Mouse (Mus musculus): ENCODE data around the gene Rhebl1. TPM values are rescaled to one million over a fixed set of nuclear protein-coding genes. Genes with fewer than 3 reads are reported as not detected.
A peak's percentile ranks its signal among the peaks of the same experiment; 100 is the strongest.
"Not testable (repeated sequence)": the region's sequence is repeated elsewhere in the genome, so short reads cannot be mapped to it uniquely, and the experiment has no call there.

Rhebl1 gene
- polyA plus RNA-seq, 1 experiment from 2014 or later, result 6.6 TPM

DNA sequence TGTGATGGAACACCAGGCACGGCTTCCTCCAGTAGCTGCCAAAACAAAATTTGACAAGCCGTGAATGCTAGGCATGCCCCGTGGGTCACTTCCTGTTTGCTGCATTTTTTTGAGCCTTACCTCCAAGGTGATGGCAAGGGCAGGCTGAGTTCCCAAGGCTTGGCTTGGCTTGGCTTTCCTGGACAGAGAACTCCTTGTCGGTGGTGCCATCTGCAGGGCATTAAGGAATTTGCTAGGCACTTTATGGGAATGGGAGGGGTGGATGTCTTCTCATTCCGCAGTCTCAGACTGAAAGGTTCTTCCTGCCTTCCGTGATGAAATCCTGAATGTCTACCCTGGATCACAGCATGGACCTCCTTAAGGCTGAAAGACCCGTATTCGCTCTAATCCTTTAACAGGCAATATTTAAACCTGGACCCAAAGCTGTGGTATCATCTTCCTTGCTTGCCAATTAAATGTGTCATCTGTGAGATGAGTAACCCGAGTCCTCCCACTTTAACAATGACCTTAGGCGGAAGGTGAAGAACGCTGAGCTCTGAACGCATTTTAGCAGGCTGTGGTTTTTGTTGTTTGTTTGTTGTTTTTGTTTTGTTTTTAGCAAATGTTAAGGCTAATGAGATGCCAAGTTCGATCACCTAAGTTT lies 34.4 kb upstream of the Rhebl1 start:
- peaks cover 26% of the 10 kb centered on the region for H3K4me1 ChIP-seq
- H3K9me3 ChIP-seq, result no peaks in the 10 kb centered on the region
- H3K9ac ChIP-seq, result 0 out of 2 replicates have a peak overlapping the region, but pooled peaks have one; percentile 54
- ATAC-seq (ENCODE audit: extremely low read depth, insufficient number of reproducible peaks, low FRiP score, low TSS enrichment), result no peak
- no peaks in the 10 kb centered on the region for H3K27me3 ChIP-seq (replicated peaks)
- peaks cover 22% of the 10 kb centered on the region for H3K36me3 ChIP-seq
- H3K4me2 ChIP-seq, result peak overlapping the region; percentile 38
- H3K4me3 ChIP-seq, result no peak overlapping the region
- WGBS, result 13% methylated on average over 13 of the region's 13 CpGs
- H3K27ac ChIP-seq (replicated peaks), result peak overlapping the region; percentile 50; the same call in 1 of the 2 replicates

DNA sequence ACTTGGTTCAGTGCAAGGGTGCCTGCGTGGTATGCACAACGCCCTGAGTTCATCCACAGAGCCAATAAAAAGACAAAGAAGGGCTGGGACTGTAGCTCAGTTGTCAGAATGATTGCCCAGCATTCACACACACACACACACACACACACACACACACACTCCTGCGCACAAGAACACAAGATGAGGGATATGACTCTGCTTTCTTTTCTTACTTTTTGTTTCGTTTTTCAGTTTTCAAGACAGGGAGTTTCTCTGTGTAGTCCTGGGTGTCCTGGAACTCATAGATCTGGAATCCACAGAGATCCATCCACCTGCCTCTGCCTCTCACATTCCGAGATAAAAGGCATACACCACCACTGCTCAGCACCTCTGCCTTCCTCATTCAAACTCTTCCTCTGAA lies 33.2 kb upstream of the Rhebl1 start:
- WGBS, result 77% methylated on average over 5 of the region's 5 CpGs
- no peaks in the 10 kb centered on the region for H3K27me3 ChIP-seq (replicated peaks)
- H3K9ac ChIP-seq, result peak overlapping the region; percentile 33; the same call in 1 of the 2 replicates
- no peaks in the 10 kb centered on the region for H3K9me3 ChIP-seq
- H3K27ac ChIP-seq (replicated peaks), result no peak overlapping the region
- no peak for ATAC-seq (ENCODE audit: extremely low read depth, insufficient number of reproducible peaks, low FRiP score, low TSS enrichment)
- H3K4me1 ChIP-seq, result peaks cover 21% of the 10 kb centered on the region
- H3K4me3 ChIP-seq, result no peak overlapping the region
- no peak overlapping the region for H3K4me2 ChIP-seq
- peaks cover 16% of the 10 kb centered on the region for H3K36me3 ChIP-seq

DNA sequence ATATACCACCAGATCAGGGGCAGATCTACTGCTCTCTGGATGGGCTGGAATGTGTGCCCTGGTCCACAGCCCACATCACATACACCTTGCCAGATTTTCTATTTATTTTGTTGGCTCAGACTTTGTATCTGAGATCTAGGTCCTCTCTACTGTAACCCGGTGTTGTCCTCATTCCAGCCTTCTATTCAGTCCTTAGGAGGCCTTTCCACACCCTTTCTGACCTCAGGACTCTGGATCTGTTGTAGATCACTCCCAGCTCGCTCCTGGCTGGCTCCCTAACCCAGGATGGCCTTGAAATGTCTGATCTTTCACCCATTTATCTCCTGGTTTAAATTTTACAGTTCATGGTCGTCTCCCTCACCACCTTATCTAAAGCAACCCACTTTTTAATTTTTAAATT lies 30.3 kb upstream of the Rhebl1 start:
- Histone ChIP-seq H3K4me2 (no peak overlapping the region), H3K4me3 (no peak overlapping the region), H3K27ac (replicated peaks) (no peak overlapping the region), H3K9me3 (no peaks in the 10 kb centered on the region), H3K36me3 (peaks cover 4% of the 10 kb centered on the region; the same call in 1 of the 2 replicates), H3K27me3 (replicated peaks) (no peaks in the 10 kb centered on the region), H3K9ac (no peak overlapping the region), H3K4me1 (peaks cover 12% of the 10 kb centered on the region; the same call in 1 of the 2 replicates)
- WGBS, result 57% methylated on average over 3 of the region's 3 CpGs
- no peak for ATAC-seq (ENCODE audit: extremely low read depth, insufficient number of reproducible peaks, low FRiP score, low TSS enrichment)

DNA sequence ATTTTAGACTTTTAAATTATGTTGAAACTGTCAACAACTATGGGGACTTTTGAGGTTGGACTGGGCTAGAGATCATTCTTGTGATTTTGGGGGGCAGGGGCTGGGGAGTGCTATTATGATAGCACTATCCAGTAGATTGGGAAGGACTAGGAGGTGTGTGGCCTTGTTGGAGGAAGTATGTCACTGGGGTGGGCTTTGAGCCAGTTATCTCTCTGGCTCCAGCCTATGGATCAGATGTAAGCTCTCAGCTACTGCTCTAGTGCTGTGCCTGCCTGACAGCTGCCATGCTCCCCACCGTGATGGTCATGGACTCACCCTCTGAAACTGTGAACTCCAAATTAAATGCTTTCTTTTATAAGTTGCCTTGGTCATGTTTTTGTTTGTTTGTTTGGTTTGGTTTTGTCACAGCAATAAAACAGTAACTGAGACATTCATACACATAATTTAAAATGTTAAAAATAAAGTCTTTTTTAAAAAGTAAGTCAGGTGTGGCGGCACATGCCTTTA lies 28.7 kb upstream of the Rhebl1 start:
- Histone ChIP-seq H3K4me3 (no peak overlapping the region), H3K4me1 (peaks cover 6% of the 10 kb centered on the region; the same call in 1 of the 2 replicates), H3K27me3 (replicated peaks) (no peaks in the 10 kb centered on the region), H3K27ac (replicated peaks) (no peak overlapping the region), H3K9me3 (no peaks in the 10 kb centered on the region), H3K36me3 (peaks cover 4% of the 10 kb centered on the region; the same call in 1 of the 2 replicates), H3K4me2 (no peak overlapping the region), H3K9ac (no peak overlapping the region)
- no peak for ATAC-seq (ENCODE audit: extremely low read depth, insufficient number of reproducible peaks, low FRiP score, low TSS enrichment)
- WGBS, result 72% methylated on average over 2 of the region's 2 CpGs

DNA sequence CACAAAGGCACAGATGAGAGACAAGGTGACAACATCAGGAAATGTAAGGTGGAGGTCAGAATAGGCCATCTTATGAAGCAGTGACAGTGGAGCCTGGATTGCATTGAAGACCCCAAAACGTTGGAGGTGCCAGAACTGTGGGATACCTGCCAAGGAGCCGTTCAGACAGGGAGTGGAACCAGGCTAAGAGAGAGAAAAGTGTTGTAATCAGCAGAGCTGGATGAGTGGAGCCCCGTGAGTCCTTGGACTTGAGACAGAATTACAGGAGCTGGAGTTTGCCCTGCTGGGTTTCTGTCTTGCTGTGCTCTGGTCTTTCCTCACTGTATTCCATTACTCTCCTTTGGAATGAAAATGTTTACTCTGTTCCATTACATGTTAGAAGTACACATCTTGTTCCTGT lies 28.2 kb upstream of the Rhebl1 start:
- 34% methylated on average over 3 of the region's 3 CpGs for WGBS
- ATAC-seq (ENCODE audit: extremely low read depth, insufficient number of reproducible peaks, low FRiP score, low TSS enrichment), result no peak
- 0 out of 2 replicates have a peak overlapping the region, but pooled peaks have one; percentile 19 for H3K9ac ChIP-seq

DNA sequence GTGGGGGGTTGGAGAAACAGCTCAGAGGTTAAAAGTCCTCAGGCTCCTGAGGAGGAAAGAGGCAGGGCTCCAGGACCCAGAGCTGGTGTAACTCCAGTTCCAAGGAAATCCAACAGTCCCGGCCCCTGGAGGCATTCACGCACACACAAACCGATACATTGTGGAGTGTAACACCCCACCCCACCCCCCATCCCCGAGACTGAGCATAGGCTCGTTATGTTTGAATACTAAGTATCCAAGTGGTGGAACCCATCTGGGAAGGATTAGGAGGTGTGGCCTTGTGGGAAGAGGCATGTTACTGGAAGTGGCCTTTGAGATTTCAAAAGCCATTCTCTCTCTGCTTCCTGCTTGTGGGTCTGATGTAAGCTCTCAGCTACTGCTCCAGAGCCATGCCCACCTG lies 27.2 kb upstream of the Rhebl1 start:
- no peaks in the 10 kb centered on the region for H3K27me3 ChIP-seq (replicated peaks)
- H3K4me3 ChIP-seq, result no peak overlapping the region
- peaks cover 4% of the 10 kb centered on the region; the same call in 1 of the 2 replicates for H3K36me3 ChIP-seq
- WGBS, result 86% methylated on average over 5 of the region's 5 CpGs
- no peaks in the 10 kb centered on the region for H3K9me3 ChIP-seq
- no peak overlapping the region for H3K27ac ChIP-seq (replicated peaks)
- H3K4me1 ChIP-seq, result peaks cover 10% of the 10 kb centered on the region
- ATAC-seq (ENCODE audit: extremely low read depth, insufficient number of reproducible peaks, low FRiP score, low TSS enrichment), result no peak
- no peak overlapping the region for H3K9ac ChIP-seq
- H3K4me2 ChIP-seq, result no peak overlapping the region

More for the DNA sequence above, 28.2 kb upstream of the Rhebl1 start:
- Histone ChIP-seq H3K4me2 (no peak overlapping the region), H3K27ac (replicated peaks) (no peak overlapping the region), H3K4me1 (peaks cover 5% of the 10 kb centered on the region; the same call in 1 of the 2 replicates), H3K4me3 (no peak overlapping the region), H3K9me3 (no peaks in the 10 kb centered on the region), H3K36me3 (peaks cover 4% of the 10 kb centered on the region; the same call in 1 of the 2 replicates), H3K27me3 (replicated peaks) (no peaks in the 10 kb centered on the region)

DNA sequence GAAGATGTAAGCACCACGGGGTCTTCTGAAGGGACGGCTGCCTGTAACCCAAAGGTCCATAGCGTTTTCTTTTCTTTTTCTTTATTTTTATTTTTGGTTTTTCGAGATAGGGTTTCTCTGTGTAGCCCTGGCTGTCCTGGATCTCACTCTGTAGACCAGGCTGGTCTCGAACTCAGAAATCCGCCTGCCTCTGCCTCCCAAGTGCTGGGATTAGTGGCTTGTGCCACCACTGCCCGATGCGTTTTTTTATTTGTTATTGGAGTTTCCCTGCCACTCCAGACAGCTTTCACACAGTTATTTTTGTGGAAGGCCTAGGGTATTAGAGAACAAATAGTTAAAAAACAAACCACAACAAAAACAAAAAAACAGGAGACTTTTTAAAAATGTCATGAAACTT lies 24.2 kb upstream of the Rhebl1 start:
- H3K4me3 ChIP-seq, result peak overlapping the region; percentile 87
- H3K36me3 ChIP-seq, result peaks cover 18% of the 10 kb centered on the region
- not testable (repeated sequence) for H3K27me3 ChIP-seq (replicated peaks); H3K9me3 ChIP-seq; ATAC-seq (ENCODE audit: extremely low read depth, insufficient number of reproducible peaks, low FRiP score, low TSS enrichment)
- 22% methylated on average over 8 of the region's 8 CpGs for WGBS
- H3K4me2 ChIP-seq, result peak overlapping the region; percentile 88
- peak overlapping the region; percentile 67 for H3K27ac ChIP-seq (replicated peaks)
- peak overlapping the region; percentile 85 for H3K9ac ChIP-seq
- peaks cover 27% of the 10 kb centered on the region for H3K4me1 ChIP-seq

DNA sequence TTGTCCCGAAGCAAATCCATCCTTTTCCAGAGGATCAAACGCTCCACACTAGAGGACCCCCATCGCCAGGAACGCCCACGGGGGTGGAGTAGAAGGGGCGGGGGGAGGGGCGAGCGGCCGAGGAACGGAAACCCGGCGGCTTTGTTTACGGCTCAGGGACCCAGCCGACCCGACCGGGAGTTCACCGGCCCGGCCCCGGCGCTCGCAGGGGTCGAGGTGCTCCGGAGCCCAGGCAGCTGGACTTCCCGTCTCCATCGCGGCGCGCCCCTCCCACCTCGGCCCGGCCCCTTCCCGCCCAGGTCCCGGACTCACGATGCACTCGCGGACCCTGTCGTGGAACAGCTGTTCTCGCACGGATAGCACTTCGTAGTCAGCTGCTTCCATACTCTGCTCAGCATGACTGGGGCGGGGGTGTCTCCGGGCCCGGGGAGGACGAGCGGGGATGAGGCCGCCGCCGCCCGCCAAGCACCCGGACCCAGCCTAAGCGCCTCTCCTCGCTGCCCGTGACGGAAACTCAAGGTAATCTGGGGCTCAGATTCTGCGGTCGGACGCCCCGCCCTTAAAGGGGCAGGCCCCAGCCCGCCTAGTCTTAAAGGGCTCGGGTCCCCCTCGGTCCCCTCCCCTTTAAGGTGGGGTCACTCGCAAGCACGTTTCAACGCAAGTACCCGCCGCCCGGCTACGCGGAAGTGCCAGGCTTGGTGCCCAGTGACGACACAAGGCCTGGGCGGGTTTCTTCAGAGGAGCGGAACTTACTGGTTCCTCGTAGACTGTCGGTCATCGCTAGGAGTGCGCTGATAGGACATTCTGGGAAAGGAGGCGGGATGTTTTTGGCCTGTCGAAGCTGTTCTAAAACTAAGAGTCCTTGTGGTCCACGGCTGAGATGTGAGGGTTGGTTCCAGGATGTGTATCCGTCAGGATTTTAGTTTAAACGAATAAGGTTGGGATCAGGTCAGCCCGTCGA lies 23.5 kb upstream of the Rhebl1 start, which contains the start of gene Lmbr1l:
Gene Lmbr1l (minus strand): TSS at position 694 of the 961 bp plus-strand sequence.
- H3K4me3 ChIP-seq, result peak within 1 kb of the TSS; percentile 87
- no peaks in the 10 kb centered on the region for H3K9me3 ChIP-seq
- H3K36me3 ChIP-seq, result peaks cover 25% of the 10 kb centered on the region
- H3K4me1 ChIP-seq, result peaks cover 27% of the 10 kb centered on the region
- H3K27ac ChIP-seq (replicated peaks), result peak within 1 kb of the TSS; percentile 97
- WGBS, result under 1% methylated on average over 81 of the region's 82 CpGs
- peak; percentile 95 for ATAC-seq (ENCODE audit: extremely low read depth, insufficient number of reproducible peaks, low FRiP score, low TSS enrichment)
- peak within 1 kb of the TSS; percentile 88 for H3K4me2 ChIP-seq
- H3K9ac ChIP-seq, result peak within 1 kb of the TSS; percentile 95
- no peaks in the 10 kb centered on the region for H3K27me3 ChIP-seq (replicated peaks)

DNA sequence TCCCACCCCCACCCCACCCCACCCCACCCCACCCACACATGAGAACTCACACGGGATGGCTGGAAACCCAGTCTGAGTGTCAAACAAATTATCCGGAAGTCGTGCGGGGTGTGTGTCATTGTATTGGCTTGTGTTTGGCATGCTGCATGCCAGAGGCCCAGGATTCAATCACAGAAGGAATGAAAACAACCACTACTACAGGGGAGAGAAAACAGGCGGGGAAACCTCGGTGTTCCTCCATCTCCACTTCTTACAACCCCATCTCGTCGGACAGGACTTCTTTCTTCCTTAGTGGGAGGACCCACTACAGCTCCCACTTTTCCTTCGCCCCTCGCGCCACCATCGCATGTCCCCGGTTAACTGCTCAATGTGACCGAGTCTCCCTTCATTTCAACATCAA lies 22.8 kb upstream of the Rhebl1 start:
- Histone ChIP-seq H3K4me1 (peaks cover 27% of the 10 kb centered on the region), H3K27me3 (replicated peaks) (no peaks in the 10 kb centered on the region), H3K27ac (replicated peaks) (peak overlapping the region; percentile 97), H3K4me2 (peak overlapping the region; percentile 88), H3K9me3 (no peaks in the 10 kb centered on the region), H3K4me3 (peak overlapping the region; percentile 87), H3K36me3 (peaks cover 33% of the 10 kb centered on the region), H3K9ac (peak overlapping the region; percentile 95)
- WGBS, result under 1% methylated on average over 14 of the region's 14 CpGs
- no peak for ATAC-seq (ENCODE audit: extremely low read depth, insufficient number of reproducible peaks, low FRiP score, low TSS enrichment)

DNA sequence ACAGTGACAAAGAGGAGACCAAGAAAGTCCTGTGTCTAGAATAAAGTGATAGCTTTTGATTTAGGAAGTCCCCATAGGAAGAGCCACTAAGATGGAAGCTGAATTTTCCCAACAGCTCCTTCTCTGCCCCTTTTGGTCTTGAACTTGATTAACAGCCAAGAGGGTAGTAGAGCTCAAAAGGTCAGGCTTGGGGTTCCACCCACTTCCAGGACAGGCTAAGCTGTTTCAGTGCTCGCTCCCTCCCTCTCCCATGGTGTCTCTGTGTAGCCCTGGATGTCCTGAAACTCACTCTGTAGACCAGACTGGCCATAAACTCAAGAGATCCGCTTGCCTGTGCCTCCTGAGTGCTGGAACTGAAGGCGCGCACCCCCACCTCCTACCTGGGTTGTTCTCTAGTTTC lies 21.7 kb upstream of the Rhebl1 start:
- H3K9ac ChIP-seq, result peak overlapping the region; percentile 95
- no peak for ATAC-seq (ENCODE audit: extremely low read depth, insufficient number of reproducible peaks, low FRiP score, low TSS enrichment)
- WGBS, result 88% methylated on average over 4 of the region's 4 CpGs
- H3K27ac ChIP-seq (replicated peaks), result no peak overlapping the region
- peaks cover 27% of the 10 kb centered on the region for H3K4me1 ChIP-seq
- H3K4me2 ChIP-seq, result peak overlapping the region; percentile 88
- H3K27me3 ChIP-seq (replicated peaks), result no peaks in the 10 kb centered on the region
- H3K9me3 ChIP-seq, result no peaks in the 10 kb centered on the region
- peak overlapping the region; percentile 87 for H3K4me3 ChIP-seq
- H3K36me3 ChIP-seq, result peaks cover 39% of the 10 kb centered on the region

DNA sequence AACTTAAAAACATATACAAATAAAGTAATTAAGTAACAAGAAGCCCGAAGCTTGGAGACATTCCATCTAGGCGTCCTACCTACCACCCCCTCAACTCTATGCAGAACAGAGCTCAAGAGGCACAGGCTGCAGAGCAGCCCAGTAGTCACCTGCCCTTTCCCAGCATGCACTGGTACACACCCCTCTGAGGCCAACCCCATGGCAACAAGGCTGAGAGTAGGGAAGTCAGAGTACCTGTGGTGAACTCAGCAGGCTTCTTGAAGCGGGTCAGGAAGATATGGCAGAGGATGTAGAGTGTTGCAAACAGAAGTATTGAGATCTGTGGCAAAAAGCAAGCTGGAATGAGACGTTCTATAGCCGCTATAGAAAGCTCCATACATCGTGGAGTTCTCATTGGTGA lies 20.6 kb upstream of the Rhebl1 start:
- H3K36me3 ChIP-seq, result peaks cover 51% of the 10 kb centered on the region
- H3K4me1 ChIP-seq, result peaks cover 27% of the 10 kb centered on the region
- no peaks in the 10 kb centered on the region for H3K9me3 ChIP-seq
- H3K27me3 ChIP-seq (replicated peaks), result no peaks in the 10 kb centered on the region
- H3K4me2 ChIP-seq, result no peak overlapping the region
- no peak overlapping the region for H3K4me3 ChIP-seq
- no peak overlapping the region for H3K27ac ChIP-seq (replicated peaks)
- 88% methylated on average over 6 of the region's 6 CpGs for WGBS
- 0 out of 2 replicates have a peak overlapping the region, but pooled peaks have one; percentile 13 for H3K9ac ChIP-seq
- ATAC-seq (ENCODE audit: extremely low read depth, insufficient number of reproducible peaks, low FRiP score, low TSS enrichment), result no peak
